Mouse (Mus musculus) liver, postnatal 0 days (tissue): ENCODE data around the gene Rps5. TPM values are rescaled to one million over a fixed set of nuclear protein-coding genes. Genes with fewer than 3 reads are reported as not detected.
"Not testable (repeated sequence)": the region's sequence is repeated elsewhere in the genome, so short reads cannot be mapped to it uniquely, and the experiment has no call there.

Source experiments
- ATAC-seq: fragments of 200-750 bp; cut with Nextera tagmentation; 2 replicates; pipeline ENCODE4 v1.8.0; 2017; ENCODE audit warnings: mild to moderate bottlenecking, moderate library complexity
- DNase-seq: peaks from one replicate; pipeline ENCODE4 v3.0.0-alpha.2; 2016
- H3K27ac ChIP-seq: fragments of 300-500 bp; sonication (generic); 2 replicates; pipeline ENCODE4 v1.5.1; 2014; ENCODE audit warnings: antibody characterized with exemption, moderate library complexity, mild to moderate bottlenecking, low read depth
- H3K27me3 ChIP-seq: fragments of 300-500 bp; sonication (generic); 2 replicates; pipeline ENCODE4 v1.6.1; 2014; ENCODE audit warnings: low read length, control low read depth, mixed read lengths; ENCODE audit not compliant: insufficient read depth
- H3K36me3 ChIP-seq: fragments of 300-500 bp; sonication (generic); replicated peaks from 2 replicates; pipeline ENCODE4 v1.6.1; 2014; ENCODE audit warnings: mild to moderate bottlenecking, control low read depth, low read length, moderate library complexity, mixed read lengths; ENCODE audit not compliant: insufficient read depth
- H3K4me1 ChIP-seq: fragments of 300-500 bp; sonication (generic); 2 replicates; pipeline ENCODE4 v1.6.1; 2014; ENCODE audit warnings: antibody characterized with exemption, mild to moderate bottlenecking, control low read depth; ENCODE audit not compliant: insufficient read depth
- H3K4me2 ChIP-seq: fragments of 300-500 bp; sonication (generic); 2 replicates; pipeline ENCODE4 v1.6.1; 2014; ENCODE audit warnings: low read depth, mild to moderate bottlenecking, low read length, moderate library complexity, mixed read lengths
- H3K4me3 ChIP-seq: fragments of 300-500 bp; sonication (generic); 2 replicates; pipeline ENCODE4 v1.5.1; 2014; ENCODE audit warnings: low read depth, low read length
- H3K9ac ChIP-seq: fragments of 300-500 bp; sonication (generic); replicated peaks from 2 replicates; pipeline ENCODE4 v1.6.1; 2014; ENCODE audit warnings: mild to moderate bottlenecking, moderate library complexity
- H3K9me3 ChIP-seq: fragments of 300-500 bp; sonication (generic); 2 replicates; pipeline ENCODE4 v1.6.1; 2016; ENCODE audit warnings: mild to moderate bottlenecking, control low read depth, low read length, mixed read lengths
- CTCF ChIP-seq: sonication (generic); IDR thresholded peaks from 2 replicates; pipeline ENCODE4 v1.5.1; 2016; ENCODE audit warnings: antibody characterized with exemption, low read depth
- EP300 ChIP-seq: IDR thresholded peaks from 2 replicates; pipeline ENCODE4 v1.6.1; 2016; ENCODE audit warnings: antibody characterized with exemption, low read depth, mild to moderate bottlenecking
- WGBS: fragments of 180-500 bp; shearing (Covaris S2); extraction: QIAGEN DNeasy Blood & Tissue Kit; methylation state at CpG from one replicate; pipeline ENCODE4 v1.1.7; 2014; ENCODE audit not compliant: insufficient replicate concordance; 5-methylcytosine and 5-hydroxymethylcytosine counted together
- polyA plus RNA-seq: library from polyadenylated mRNA; unstranded; fragments of >200 nt; fragmentation: Nextera tagmentation; extraction: Ambion mirVana; gene quantifications from 2 replicates; pipeline ENCODE4 v1.2.1, GENCODE M21; 2015

Rps5 gene
- polyA plus RNA-seq, 1 experiment from 2014 or later = 564 TPM

DNA sequence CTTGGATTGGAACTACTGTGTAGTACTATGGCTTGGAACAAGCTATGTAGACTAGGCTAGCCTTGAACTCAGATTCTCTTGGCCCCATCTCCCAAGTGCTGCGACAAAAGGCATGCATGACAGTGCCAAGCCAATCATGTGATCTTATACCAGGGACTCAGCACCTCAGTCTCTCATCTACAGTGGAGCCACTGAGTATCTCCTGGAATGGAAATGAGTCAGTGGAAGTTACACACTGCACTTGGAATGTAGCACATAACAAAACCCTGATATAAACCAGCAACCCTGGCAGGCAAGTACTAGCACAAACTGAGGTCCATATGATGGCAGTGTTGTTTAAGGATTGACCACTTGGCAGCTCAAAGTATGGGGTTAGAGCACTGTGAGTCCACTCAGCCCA, 16.9 kb upstream of the Rps5 start:
- Histone ChIP-seq H3K4me2 (no peak overlapping the region), H3K36me3 (peaks cover 24% of the 10 kb centered on the region), H3K9me3 (no peaks in the 10 kb centered on the region), H3K9ac (no peak overlapping the region), H3K4me1 (peaks cover 6% of the 10 kb centered on the region; the same call in 1 of the 2 replicates), H3K27ac (no peak overlapping the region), H3K4me3 (no peak overlapping the region), H3K27me3 (no peaks in the 10 kb centered on the region)
- ATAC-seq (no peak), DNase-seq (no peak)
- TF ChIP-seq EP300 = no peak
- no peak for TF ChIP-seq CTCF
- 84% methylated on average over 1 of the region's 1 CpGs for WGBS

DNA sequence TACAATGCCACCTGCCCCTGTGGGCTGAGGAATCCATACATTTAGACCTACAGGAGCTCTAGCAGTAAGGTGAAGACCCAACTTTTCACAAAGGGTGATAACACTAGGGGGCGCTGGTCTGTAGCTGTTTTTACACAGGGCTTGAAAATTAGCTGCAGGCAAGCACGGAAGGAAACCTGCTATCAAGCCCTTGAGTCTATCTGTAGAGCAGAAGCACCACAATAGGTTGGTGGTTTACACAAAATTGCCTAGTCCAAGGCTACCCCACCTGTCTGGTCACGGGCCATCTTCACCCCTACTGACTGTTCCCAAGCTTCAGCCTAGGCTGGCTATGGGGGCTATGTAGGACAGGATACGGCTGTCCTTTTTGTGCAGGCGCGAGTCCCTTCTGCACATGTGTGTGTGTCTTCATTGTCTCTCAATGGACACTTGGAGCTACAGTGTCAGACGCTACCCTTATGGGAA, 12.6 kb upstream of the Rps5 start:
- ATAC-seq = peak; percentile 51
- DNase-seq = peak; percentile 86
- peak overlapping the region; percentile 62 for H3K4me3 ChIP-seq
- peak overlapping the region; percentile 91 for H3K27ac ChIP-seq
- TF ChIP-seq CTCF (peak; percentile 92), EP300 (no peak)
- H3K9me3 ChIP-seq = no peaks in the 10 kb centered on the region
- H3K9ac ChIP-seq = peak overlapping the region; percentile 69
- 17% methylated on average over 7 of the region's 7 CpGs for WGBS
- peaks cover 6% of the 10 kb centered on the region; the same call in 1 of the 2 replicates for H3K4me1 ChIP-seq
- peak overlapping the region; percentile 84 for H3K4me2 ChIP-seq
- no peaks in the 10 kb centered on the region for H3K27me3 ChIP-seq
- peaks cover 24% of the 10 kb centered on the region for H3K36me3 ChIP-seq

DNA sequence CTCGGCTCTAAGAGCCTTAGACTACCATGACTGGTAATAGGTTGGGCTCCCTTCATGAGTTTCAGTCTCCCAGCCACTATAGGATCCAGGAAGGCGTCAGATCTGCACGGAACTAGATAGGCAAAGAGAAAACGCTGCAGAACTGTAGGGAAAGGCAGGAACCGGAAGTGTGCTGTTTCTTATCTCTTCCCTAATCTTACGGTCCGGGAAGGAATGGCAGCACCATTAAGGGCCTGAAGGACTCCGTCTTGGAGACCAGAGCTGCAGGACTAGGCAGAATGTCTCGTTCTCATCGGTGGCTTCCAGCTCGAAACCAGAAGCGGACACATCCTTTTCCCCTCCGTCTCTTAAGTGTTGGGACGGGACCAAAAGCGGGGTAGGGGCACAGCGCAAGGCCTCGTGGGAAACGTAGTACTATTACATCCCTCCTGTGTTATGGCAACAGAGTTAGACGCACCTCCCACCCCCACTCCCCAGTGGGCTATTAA, 11.9 kb upstream of the Rps5 start:
- ATAC-seq (peak; percentile 80), DNase-seq (peak; percentile 61)
- Histone ChIP-seq H3K9ac (peak overlapping the region; percentile 69), H3K4me2 (peak overlapping the region; percentile 84), H3K36me3 (peaks cover 24% of the 10 kb centered on the region), H3K9me3 (no peaks in the 10 kb centered on the region), H3K4me3 (peak overlapping the region; percentile 62), H3K27ac (peak overlapping the region; percentile 91), H3K27me3 (no peaks in the 10 kb centered on the region), H3K4me1 (peaks cover 6% of the 10 kb centered on the region; the same call in 1 of the 2 replicates)
- WGBS = 2% methylated on average over 19 of the region's 19 CpGs
- no peak for TF ChIP-seq EP300
- TF ChIP-seq CTCF = no peak

DNA sequence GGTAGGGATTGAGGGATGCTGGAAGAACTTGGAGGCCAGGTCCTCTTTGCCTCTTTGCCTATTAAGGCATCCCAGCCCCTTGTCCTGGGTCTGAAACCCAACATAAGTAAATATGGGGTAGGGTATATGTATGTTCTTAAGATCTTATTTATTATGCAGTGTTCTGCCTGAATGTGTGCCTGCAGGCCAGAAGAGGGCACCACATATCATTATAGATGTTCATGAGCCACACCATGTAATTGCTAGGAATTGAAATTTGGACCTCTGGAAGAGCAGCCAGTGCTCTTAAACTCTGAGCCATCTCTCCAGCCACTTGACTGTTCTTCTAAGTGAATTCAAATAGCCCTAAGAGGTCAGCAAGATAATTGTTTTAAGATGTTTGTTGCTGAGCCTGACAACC, 8.5 kb upstream of the Rps5 start:
- H3K36me3 ChIP-seq = peaks cover under 1% of the 10 kb centered on the region; the same call in 1 of the 2 replicates
- no peak for DNase-seq
- no peaks in the 10 kb centered on the region for H3K9me3 ChIP-seq
- no peak overlapping the region for H3K27ac ChIP-seq
- no peak overlapping the region for H3K4me3 ChIP-seq
- ATAC-seq = no peak
- peaks cover 6% of the 10 kb centered on the region; the same call in 1 of the 2 replicates for H3K4me1 ChIP-seq
- H3K27me3 ChIP-seq = no peaks in the 10 kb centered on the region
- TF ChIP-seq EP300 = no peak
- peak; percentile 66 for TF ChIP-seq CTCF
- no peak overlapping the region for H3K9ac ChIP-seq
- no peak overlapping the region for H3K4me2 ChIP-seq

DNA sequence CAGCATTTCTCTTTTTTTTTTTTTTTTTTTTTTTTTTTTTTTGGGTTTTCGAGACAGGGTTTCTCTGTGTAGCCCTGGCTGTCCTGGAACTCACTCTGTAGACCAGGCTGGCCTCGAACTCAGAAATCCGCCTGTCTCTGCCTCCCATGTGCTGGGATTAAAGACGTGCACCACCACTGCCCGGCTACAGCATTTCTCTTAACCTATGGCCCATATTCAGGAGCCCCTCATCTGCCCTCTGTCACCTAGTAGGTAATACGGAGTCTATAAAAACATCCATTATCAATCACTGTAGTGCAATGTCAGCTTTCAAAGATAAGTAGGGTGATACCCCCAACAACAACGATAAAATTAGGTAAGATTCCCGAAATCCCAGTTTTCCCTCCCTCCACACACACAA, 1.6 kb upstream of the Rps5 start:
- peak overlapping the region; percentile 29; the same call in 1 of the 2 replicates for H3K4me2 ChIP-seq
- not testable (repeated sequence) for H3K9me3 ChIP-seq, H3K9ac ChIP-seq, H3K27me3 ChIP-seq, H3K4me3 ChIP-seq, H3K27ac ChIP-seq, ATAC-seq, DNase-seq
- peaks cover 14% of the 10 kb centered on the region for H3K4me1 ChIP-seq
- WGBS = 80% methylated on average over 7 of the region's 8 CpGs
- peaks cover 23% of the 10 kb centered on the region for H3K36me3 ChIP-seq

DNA sequence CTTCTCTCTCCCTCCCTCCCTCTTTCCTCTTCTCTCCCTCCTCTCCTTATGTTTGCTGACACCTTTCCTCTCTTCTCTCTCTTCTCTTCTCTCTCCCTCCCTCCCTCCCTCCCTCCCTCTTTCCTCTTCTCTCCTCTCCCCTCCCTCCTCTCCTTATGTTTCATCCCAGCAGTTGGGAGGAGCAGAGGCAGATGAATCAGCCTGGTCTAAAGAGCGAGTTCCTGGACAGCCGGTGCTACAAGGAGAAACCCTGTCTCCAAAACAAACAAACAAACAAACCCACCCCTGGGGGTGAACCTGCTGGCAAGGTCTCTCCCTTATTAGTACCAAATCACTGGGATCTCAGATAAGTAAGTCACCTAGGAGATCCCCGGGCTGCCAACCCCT, 779 bp upstream of the Rps5 start:
- H3K4me3 ChIP-seq = peak overlapping the region; percentile 78
- ATAC-seq = no peak
- H3K36me3 ChIP-seq = peaks cover 31% of the 10 kb centered on the region
- 0% methylated on average over 3 of the region's 3 CpGs for whole genome bisulfite sequencing
- H3K4me1 ChIP-seq = peaks cover 14% of the 10 kb centered on the region
- H3K9ac ChIP-seq = peak overlapping the region; percentile 89
- H3K27me3 ChIP-seq = no peaks in the 10 kb centered on the region
- H3K4me2 ChIP-seq = peak overlapping the region; percentile 97
- peak overlapping the region; percentile 98 for H3K27ac ChIP-seq
- no peaks in the 10 kb centered on the region for H3K9me3 ChIP-seq
- no peak for TF ChIP-seq CTCF
- no peak for TF ChIP-seq EP300
- no peak for DNase-seq

DNA sequence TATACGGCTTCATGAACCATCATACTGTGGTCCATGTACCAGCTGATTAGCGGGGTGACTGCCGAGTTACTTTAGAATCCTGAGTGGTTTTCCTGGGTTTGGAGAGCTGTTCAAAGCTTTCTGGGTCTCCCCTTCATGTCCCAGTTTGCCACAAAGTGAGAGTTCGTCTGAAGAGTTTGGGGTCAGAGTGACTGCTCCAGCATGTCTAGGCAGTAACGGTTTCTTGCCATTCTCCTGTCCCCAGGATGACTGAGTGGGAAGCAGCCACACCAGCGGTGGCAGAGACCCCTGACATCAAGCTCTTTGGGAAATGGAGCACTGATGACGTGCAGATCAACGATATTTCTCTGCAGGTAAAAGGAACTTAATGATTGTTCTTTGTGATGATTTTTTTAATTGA, 639 bp downstream of the Rps5 start:
- H3K27ac ChIP-seq = 0 out of 2 replicates have a peak overlapping the region, but pooled peaks have one; percentile 35
- WGBS = 1% methylated on average over 8 of the region's 8 CpGs
- no peaks in the 10 kb centered on the region for H3K27me3 ChIP-seq
- peak overlapping the region; percentile 78 for H3K4me3 ChIP-seq
- no peak for TF ChIP-seq EP300
- no peak for TF ChIP-seq CTCF
- peaks cover 38% of the 10 kb centered on the region for H3K36me3 ChIP-seq
- DNase-seq (no peak), ATAC-seq (no peak)
- H3K9me3 ChIP-seq = no peaks in the 10 kb centered on the region
- peaks cover 20% of the 10 kb centered on the region for H3K4me1 ChIP-seq
- H3K4me2 ChIP-seq = peak overlapping the region; percentile 87
- H3K9ac ChIP-seq = peak overlapping the region; percentile 83
